Mouse (Mus musculus): ENCODE measurements around the gene Epm2aip1. TPM values are rescaled to one million over a fixed set of nuclear protein-coding genes. Genes with fewer than 3 reads are reported as not detected.

Epm2aip1 gene
- polyA plus RNA-seq, 1 experiment from 2014 or later: 45.6 TPM

DNA sequence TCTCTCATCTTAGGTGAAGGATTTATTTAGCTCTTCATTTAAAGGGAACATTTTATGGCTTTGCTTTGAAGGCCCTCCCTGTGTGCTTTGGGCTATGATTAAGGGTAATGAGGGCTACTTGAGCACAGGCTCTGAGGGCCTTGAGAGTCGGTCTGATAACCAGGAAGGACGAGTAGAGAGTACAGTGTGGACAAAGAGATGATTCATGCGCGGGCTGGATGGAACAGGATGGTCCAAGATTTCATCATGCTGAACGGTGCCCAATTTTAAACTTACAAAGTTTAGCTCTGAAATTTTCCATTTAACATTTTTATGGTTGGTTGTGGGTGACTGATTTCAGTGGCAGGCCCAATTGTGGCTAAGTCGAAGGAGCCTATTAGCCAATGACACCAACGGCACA, 34.4 kb downstream of the Epm2aip1 start:
- no peak overlapping the region for H3K4me2 ChIP-seq (ENCODE audit: low read depth, low read length, severe bottlenecking)
- H3K27ac ChIP-seq (ENCODE audit: low read depth, low read length): no peak overlapping the region
- no peaks in the 10 kb centered on the region for H3K9me3 ChIP-seq (ENCODE audit: control insufficient read depth, low read length)
- DNase-seq (ENCODE audit: low spot score): no peak
- H3K4me1 ChIP-seq (replicated peaks; ENCODE audit: control insufficient read depth, insufficient read depth, low read length): no peaks in the 10 kb centered on the region
- 91% methylated on average over 7 of the region's 7 CpGs for WGBS
- no peak overlapping the region for H3K4me3 ChIP-seq (ENCODE audit: low read depth, low read length)
- ATAC-seq (replicated peaks; ENCODE audit: low FRiP score): no peak
- H3K36me3 ChIP-seq (ENCODE audit: control insufficient read depth, insufficient read depth, low read length): no peaks in the 10 kb centered on the region
- H3K9ac ChIP-seq (ENCODE audit: low read length): no peak overlapping the region
- peaks cover 13% of the 10 kb centered on the region for H3K27me3 ChIP-seq (ENCODE audit: control insufficient read depth, insufficient read depth, low read length)

DNA sequence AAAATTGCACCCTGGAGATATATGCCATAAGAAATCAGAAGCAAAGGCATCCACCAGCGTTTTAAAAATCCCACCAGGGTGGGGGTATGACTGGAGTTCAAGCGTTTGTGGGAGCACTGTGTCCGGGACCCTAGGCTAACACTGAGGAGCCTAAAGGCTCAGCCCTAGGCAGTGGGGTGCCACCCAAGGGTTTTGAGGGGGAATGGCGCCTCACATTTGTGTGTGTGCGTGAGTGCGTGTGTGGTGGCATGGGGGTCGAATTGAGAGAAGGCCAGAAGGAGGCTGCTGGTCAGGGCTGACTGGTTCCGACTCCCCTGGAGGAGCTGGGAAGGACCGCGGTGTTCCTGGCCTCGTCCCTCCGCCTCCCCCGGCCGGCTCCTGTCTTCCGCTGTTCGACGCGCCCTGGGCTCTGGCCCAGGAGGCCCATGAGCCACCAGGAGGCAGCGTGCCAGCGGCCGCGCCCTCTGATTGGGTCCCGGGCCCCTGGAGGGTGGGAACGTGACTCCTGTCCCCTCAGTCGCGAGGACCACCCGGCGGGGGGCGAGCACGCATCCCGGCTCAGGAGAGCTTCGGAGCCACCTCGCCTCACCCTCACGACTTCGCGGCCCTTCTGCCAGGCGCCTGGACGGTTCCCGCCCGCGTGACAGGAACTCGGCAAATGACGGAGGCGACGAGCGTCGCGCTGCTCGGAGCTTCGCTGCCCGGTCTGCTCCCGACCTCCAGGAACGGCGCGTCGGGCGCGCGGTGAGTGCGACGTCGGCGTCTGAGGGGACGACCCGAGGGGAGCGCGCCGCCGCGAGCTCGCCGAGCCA, 39.5 kb downstream of the Epm2aip1 start, which contains the start of gene Trank1:
Gene Trank1 (plus strand): TSS at position 709 of the 812 bp plus-strand sequence.
- 11% methylated on average over 72 of the region's 72 CpGs for WGBS
- peak within 1 kb of the TSS; percentile 39 for H3K9ac ChIP-seq (ENCODE audit: low read length)

DNA sequence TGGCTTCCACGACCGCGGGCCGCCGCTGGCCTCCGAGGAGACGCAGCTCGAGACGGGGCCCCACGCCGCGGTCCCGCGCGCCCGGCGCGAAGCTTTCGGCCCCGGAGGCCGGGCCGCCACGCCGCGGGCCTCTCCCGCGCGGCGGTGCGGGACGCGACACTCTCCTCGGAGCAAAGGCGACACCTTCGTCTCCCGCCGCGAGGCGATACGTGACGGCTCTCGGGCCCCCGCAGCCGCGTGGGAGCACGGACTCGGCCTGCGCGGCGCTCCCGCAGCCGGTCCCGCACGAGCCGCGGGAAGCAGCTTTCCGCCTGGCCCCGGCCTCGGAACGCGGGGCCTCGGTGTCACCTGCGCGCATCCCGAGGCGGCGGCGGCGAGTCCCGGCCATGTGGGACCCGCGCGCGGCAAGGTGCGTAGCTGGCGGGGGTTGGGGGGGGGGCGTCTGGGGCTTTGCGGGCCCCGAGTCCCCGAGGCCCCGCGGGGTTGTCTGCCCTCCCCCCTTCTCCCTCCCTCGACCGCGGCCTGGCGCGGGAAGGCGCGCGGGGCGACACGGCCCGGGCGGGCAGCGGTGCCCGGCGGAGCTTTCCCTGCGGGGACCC, 40.2 kb downstream of the Epm2aip1 start:
- Histone ChIP-seq H3K9me3 (ENCODE audit: control insufficient read depth, low read length) (peaks cover 2% of the 10 kb centered on the region; the same call in 1 of the 2 replicates), H3K4me2 (ENCODE audit: low read depth, low read length, severe bottlenecking) (peak overlapping the region; percentile 84), H3K36me3 (ENCODE audit: control insufficient read depth, insufficient read depth, low read length) (no peaks in the 10 kb centered on the region), H3K27ac (ENCODE audit: low read depth, low read length) (no peak overlapping the region), H3K9ac (ENCODE audit: low read length) (peak overlapping the region; percentile 39), H3K4me3 (ENCODE audit: low read depth, low read length) (peak overlapping the region; percentile 52), H3K4me1 (replicated peaks; ENCODE audit: control insufficient read depth, insufficient read depth, low read length) (peaks cover 14% of the 10 kb centered on the region), H3K27me3 (ENCODE audit: control insufficient read depth, insufficient read depth, low read length) (peaks cover 46% of the 10 kb centered on the region)
- WGBS: 2% methylated on average over 78 of the region's 98 CpGs
- ATAC-seq (replicated peaks; ENCODE audit: low FRiP score) (peak; percentile 56), DNase-seq (ENCODE audit: low spot score) (peak; percentile 59)

More for the DNA sequence above, 39.5 kb downstream of the Epm2aip1 start, which contains the start of gene Trank1:
- no peaks in the 10 kb centered on the region for H3K36me3 ChIP-seq (ENCODE audit: control insufficient read depth, insufficient read depth, low read length)
- H3K9me3 ChIP-seq (ENCODE audit: control insufficient read depth, low read length): peaks cover 2% of the 10 kb centered on the region; the same call in 1 of the 2 replicates
- DNase-seq (ENCODE audit: low spot score) (peak; percentile 67), ATAC-seq (replicated peaks; ENCODE audit: low FRiP score) (peak; percentile 57)
- H3K4me3 ChIP-seq (ENCODE audit: low read depth, low read length): peak within 1 kb of the TSS; percentile 52
- H3K27ac ChIP-seq (ENCODE audit: low read depth, low read length): no peak within 1 kb of the TSS
- peaks cover 46% of the 10 kb centered on the region for H3K27me3 ChIP-seq (ENCODE audit: control insufficient read depth, insufficient read depth, low read length)
- peaks cover 14% of the 10 kb centered on the region for H3K4me1 ChIP-seq (replicated peaks; ENCODE audit: control insufficient read depth, insufficient read depth, low read length)
- peak within 1 kb of the TSS; percentile 84 for H3K4me2 ChIP-seq (ENCODE audit: low read depth, low read length, severe bottlenecking)

DNA sequence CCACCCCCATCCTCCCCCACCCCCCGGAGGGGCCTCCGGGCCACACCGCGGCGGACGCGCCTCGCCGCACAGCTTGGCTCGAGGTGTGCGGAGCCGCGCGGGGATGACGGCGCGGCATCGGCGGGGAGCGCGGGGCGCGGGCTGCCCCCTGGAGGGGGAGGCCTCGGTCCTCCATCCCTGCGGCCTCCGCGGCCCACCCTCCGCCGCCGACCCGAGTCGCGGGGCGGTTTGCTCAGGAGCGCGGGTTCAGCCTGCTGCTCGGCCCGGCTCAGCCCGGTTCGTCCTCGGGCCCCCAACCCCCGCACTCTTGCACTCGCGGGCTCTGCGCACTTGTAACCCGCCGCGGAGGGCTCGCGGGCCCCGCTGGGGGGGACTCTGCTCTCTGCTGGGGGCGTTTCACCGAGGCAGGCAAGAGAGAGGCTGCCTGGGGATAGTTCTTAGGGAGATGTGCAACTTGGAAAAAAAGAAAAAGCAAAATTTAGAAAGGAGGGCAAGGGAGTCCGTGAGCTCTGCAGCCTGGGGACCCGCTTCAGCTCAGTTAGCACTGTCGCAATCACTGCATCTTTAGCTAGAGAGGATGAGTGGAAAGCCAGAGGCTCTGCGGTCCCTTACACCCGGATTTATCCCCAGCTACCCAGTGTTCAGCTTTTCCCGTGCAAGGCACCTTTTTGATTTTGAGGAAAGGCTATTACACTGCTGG, 40.9 kb downstream of the Epm2aip1 start:
- H3K4me2 ChIP-seq (ENCODE audit: low read depth, low read length, severe bottlenecking): peak overlapping the region; percentile 84
- peaks cover 46% of the 10 kb centered on the region for H3K27me3 ChIP-seq (ENCODE audit: control insufficient read depth, insufficient read depth, low read length)
- peak; percentile 43 for ATAC-seq (replicated peaks; ENCODE audit: low FRiP score)
- peaks cover 14% of the 10 kb centered on the region for H3K4me1 ChIP-seq (replicated peaks; ENCODE audit: control insufficient read depth, insufficient read depth, low read length)
- H3K27ac ChIP-seq (ENCODE audit: low read depth, low read length): no peak overlapping the region
- peak overlapping the region; percentile 52 for H3K4me3 ChIP-seq (ENCODE audit: low read depth, low read length)
- peaks cover 2% of the 10 kb centered on the region; the same call in 1 of the 2 replicates for H3K9me3 ChIP-seq (ENCODE audit: control insufficient read depth, low read length)
- H3K9ac ChIP-seq (ENCODE audit: low read length): peak overlapping the region; percentile 39
- peak; percentile 67 for DNase-seq (ENCODE audit: low spot score)
- WGBS: under 1% methylated on average over 52 of the region's 59 CpGs
- H3K36me3 ChIP-seq (ENCODE audit: control insufficient read depth, insufficient read depth, low read length): no peaks in the 10 kb centered on the region

DNA sequence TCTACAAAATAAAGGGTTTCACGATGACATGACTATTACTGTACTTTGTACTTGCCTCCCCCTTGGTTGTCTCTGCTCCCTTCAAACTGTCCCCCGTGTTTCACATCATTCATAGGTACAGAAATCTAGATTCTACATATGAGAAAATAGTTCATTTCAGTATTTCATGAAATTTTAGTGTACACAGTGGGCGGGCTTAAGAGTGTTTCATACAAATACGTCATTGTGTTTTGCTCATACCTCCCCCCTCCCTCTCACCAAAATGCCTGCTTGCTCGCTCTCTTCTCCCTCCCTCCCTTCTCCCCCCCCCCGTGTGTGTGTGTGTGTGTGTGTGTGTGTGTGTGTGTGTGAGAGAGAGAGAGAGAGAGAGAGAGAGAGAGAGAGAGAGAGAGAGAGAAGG, 41.6 kb downstream of the Epm2aip1 start:
- ATAC-seq (replicated peaks; ENCODE audit: low FRiP score): no peak
- H3K4me2 ChIP-seq (ENCODE audit: low read depth, low read length, severe bottlenecking): no peak overlapping the region
- no peak for DNase-seq (ENCODE audit: low spot score)
- no peak overlapping the region for H3K9ac ChIP-seq (ENCODE audit: low read length)
- H3K9me3 ChIP-seq (ENCODE audit: control insufficient read depth, low read length): peaks cover 2% of the 10 kb centered on the region; the same call in 1 of the 2 replicates
- H3K4me1 ChIP-seq (replicated peaks; ENCODE audit: control insufficient read depth, insufficient read depth, low read length): peaks cover 14% of the 10 kb centered on the region
- peaks cover 46% of the 10 kb centered on the region for H3K27me3 ChIP-seq (ENCODE audit: control insufficient read depth, insufficient read depth, low read length)
- no peak overlapping the region for H3K4me3 ChIP-seq (ENCODE audit: low read depth, low read length)
- WGBS: 17% methylated on average over 6 of the region's 6 CpGs
- no peak overlapping the region for H3K27ac ChIP-seq (ENCODE audit: low read depth, low read length)
- H3K36me3 ChIP-seq (ENCODE audit: control insufficient read depth, insufficient read depth, low read length): no peaks in the 10 kb centered on the region

DNA sequence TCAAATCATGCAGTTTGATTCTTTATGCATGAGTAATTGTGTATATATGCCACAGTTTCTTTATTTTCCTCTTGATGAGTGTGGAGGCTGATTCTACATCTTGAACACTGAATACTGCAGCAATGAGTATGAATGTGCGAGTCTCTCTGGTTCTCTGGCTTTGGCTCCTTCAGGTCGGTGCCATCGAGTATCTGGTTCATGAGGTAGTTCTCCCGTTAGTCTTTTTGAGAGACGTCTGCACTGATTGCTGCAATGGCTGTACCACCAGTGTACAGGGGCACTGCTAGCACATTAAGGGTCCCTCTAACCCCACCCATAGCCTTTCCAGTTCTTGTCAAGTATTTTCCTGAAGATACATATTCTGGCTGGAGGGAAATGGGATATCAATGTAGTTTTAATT, 42.1 kb downstream of the Epm2aip1 start:
- Histone ChIP-seq H3K9ac (ENCODE audit: low read length) (no peak overlapping the region), H3K4me2 (ENCODE audit: low read depth, low read length, severe bottlenecking) (no peak overlapping the region), H3K4me1 (replicated peaks; ENCODE audit: control insufficient read depth, insufficient read depth, low read length) (peaks cover 14% of the 10 kb centered on the region), H3K27me3 (ENCODE audit: control insufficient read depth, insufficient read depth, low read length) (peaks cover 46% of the 10 kb centered on the region), H3K27ac (ENCODE audit: low read depth, low read length) (no peak overlapping the region), H3K36me3 (ENCODE audit: control insufficient read depth, insufficient read depth, low read length) (no peaks in the 10 kb centered on the region), H3K4me3 (ENCODE audit: low read depth, low read length) (no peak overlapping the region), H3K9me3 (ENCODE audit: control insufficient read depth, low read length) (peaks cover 2% of the 10 kb centered on the region; the same call in 1 of the 2 replicates)
- DNase-seq (ENCODE audit: low spot score) (no peak), ATAC-seq (replicated peaks; ENCODE audit: low FRiP score) (no peak)
- WGBS: 24% methylated on average over 5 of the region's 5 CpGs

DNA sequence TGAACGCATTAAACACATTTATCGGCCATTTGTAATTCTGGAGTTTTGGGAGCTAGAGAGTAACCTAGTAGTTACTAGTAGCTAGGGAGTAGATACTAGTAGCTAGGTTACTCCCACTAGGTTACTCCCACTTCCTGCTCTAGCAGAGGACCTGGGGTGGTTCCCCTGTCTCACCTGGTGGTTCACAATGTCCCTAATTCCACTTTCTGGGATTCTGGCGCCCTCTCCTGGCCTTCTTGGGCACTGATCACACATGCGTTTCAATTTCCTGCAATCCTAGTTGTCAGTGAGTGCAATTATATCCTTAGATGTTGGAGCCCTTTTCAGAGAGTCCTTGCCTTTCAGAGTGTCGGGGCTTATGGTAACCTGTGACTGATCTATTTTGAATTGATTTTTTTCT, 42.5 kb downstream of the Epm2aip1 start:
- ATAC-seq (replicated peaks; ENCODE audit: low FRiP score): no peak

DNA sequence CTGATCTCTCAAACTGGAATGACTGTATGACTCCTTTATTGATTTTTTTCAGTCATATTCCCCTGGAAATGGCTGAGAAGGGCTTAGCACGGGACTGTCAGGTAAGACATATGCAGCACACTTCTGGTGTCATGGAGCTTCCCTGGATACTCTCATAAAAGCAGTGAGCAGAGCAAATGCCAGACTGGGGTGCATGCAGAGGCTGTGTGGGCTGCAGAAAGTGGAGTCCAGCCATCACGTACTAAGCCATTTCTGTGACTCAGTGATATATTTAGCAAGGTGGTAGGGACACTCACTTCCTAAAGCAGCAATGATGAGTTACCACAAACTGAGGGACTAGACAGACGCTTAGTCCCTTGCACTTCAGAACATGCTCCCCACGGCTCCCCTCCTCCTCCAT, 49.2 kb downstream of the Epm2aip1 start:
- WGBS: 84% methylated on average over 4 of the region's 4 CpGs
- ATAC-seq (replicated peaks; ENCODE audit: low FRiP score): no peak
- Histone ChIP-seq H3K9me3 (ENCODE audit: control insufficient read depth, low read length) (no peaks in the 10 kb centered on the region), H3K27ac (ENCODE audit: low read depth, low read length) (no peak overlapping the region), H3K4me1 (replicated peaks; ENCODE audit: control insufficient read depth, insufficient read depth, low read length) (no peaks in the 10 kb centered on the region), H3K27me3 (ENCODE audit: control insufficient read depth, insufficient read depth, low read length) (no peaks in the 10 kb centered on the region), H3K4me3 (ENCODE audit: low read depth, low read length) (no peak overlapping the region), H3K9ac (ENCODE audit: low read length) (no peak overlapping the region), H3K4me2 (ENCODE audit: low read depth, low read length, severe bottlenecking) (no peak overlapping the region), H3K36me3 (ENCODE audit: control insufficient read depth, insufficient read depth, low read length) (no peaks in the 10 kb centered on the region)
- DNase-seq (ENCODE audit: low spot score): no peak

More for the DNA sequence above, 42.5 kb downstream of the Epm2aip1 start:
- Histone ChIP-seq H3K9me3 (ENCODE audit: control insufficient read depth, low read length) (peaks cover 2% of the 10 kb centered on the region; the same call in 1 of the 2 replicates), H3K4me2 (ENCODE audit: low read depth, low read length, severe bottlenecking) (no peak overlapping the region), H3K27me3 (ENCODE audit: control insufficient read depth, insufficient read depth, low read length) (peaks cover 45% of the 10 kb centered on the region), H3K4me3 (ENCODE audit: low read depth, low read length) (no peak overlapping the region), H3K4me1 (replicated peaks; ENCODE audit: control insufficient read depth, insufficient read depth, low read length) (peaks cover 14% of the 10 kb centered on the region), H3K27ac (ENCODE audit: low read depth, low read length) (no peak overlapping the region), H3K9ac (ENCODE audit: low read length) (no peak overlapping the region), H3K36me3 (ENCODE audit: control insufficient read depth, insufficient read depth, low read length) (no peaks in the 10 kb centered on the region)
- peak; percentile 67 for DNase-seq (ENCODE audit: low spot score)
- WGBS: 35% methylated on average over 5 of the region's 5 CpGs

All from forebrain, embryonic 11.5 days (tissue).